Mouse (Mus musculus) heart, embryonic 16.5 days (tissue): Measurements from ENCODE around the gene Rxfp2. TPM values are rescaled to one million over a fixed set of nuclear protein-coding genes. Genes with fewer than 3 reads are reported as not detected.

Source experiments
- ATAC-seq: fragments of 200-750 bp; cut with Nextera tagmentation; replicated peaks from 2 replicates; pipeline ENCODE4 v1.8.0; 2017; ENCODE audit warnings: moderate number of reproducible peaks; ENCODE audit not compliant: insufficient read depth, low FRiP score; ENCODE audit errors: extremely low read depth
- H3K27ac ChIP-seq: fragments of 300-500 bp; sonication (generic); 2 replicates; pipeline ENCODE4 v1.5.1; 2014; ENCODE audit warnings: mild to moderate bottlenecking, low read length, control low read depth, moderate library complexity
- H3K27me3 ChIP-seq: fragments of 300-500 bp; sonication (generic); 2 replicates; pipeline ENCODE4 v1.6.1; 2014; ENCODE audit warnings: low read length, mixed read lengths; ENCODE audit not compliant: control insufficient read depth, insufficient read depth
- H3K36me3 ChIP-seq: fragments of 300-500 bp; sonication (generic); 2 replicates; pipeline ENCODE4 v1.6.1; 2014; ENCODE audit not compliant: control insufficient read depth, insufficient read depth
- H3K4me1 ChIP-seq: fragments of 300-500 bp; sonication (generic); 2 replicates; pipeline ENCODE4 v1.6.1; 2014; ENCODE audit warnings: low read length, mixed read lengths; ENCODE audit not compliant: control insufficient read depth, insufficient read depth
- H3K4me2 ChIP-seq: fragments of 300-500 bp; sonication (generic); 2 replicates; pipeline ENCODE4 v1.6.1; 2014; ENCODE audit warnings: low read depth, mild to moderate bottlenecking, control low read depth, low read length
- H3K4me3 ChIP-seq: fragments of 300-500 bp; sonication (generic); 2 replicates; pipeline ENCODE4 v1.5.1; 2014; ENCODE audit warnings: mild to moderate bottlenecking, control low read depth, low read length
- H3K9ac ChIP-seq: fragments of 300-500 bp; sonication (generic); 2 replicates; pipeline ENCODE4 v1.6.1; 2014; ENCODE audit warnings: low read length, control low read depth
- H3K9me3 ChIP-seq: fragments of 300-500 bp; sonication (generic); replicated peaks from 2 replicates; pipeline ENCODE4 v1.6.1; 2016; ENCODE audit warnings: low read length; ENCODE audit not compliant: control insufficient read depth
- WGBS: fragments of 180-500 bp; shearing (Covaris S2); extraction: QIAGEN DNeasy Blood & Tissue Kit; methylation state at CpG from one replicate; pipeline ENCODE4 v1.1.7; 2014; 5-methylcytosine and 5-hydroxymethylcytosine counted together
- polyA plus RNA-seq: library from polyadenylated mRNA; unstranded; fragments of >200 nt; fragmentation: Nextera tagmentation; extraction: Ambion mirVana; gene quantifications from 2 replicates; pipeline ENCODE4 v1.2.1, GENCODE M21; 2015

Gene Rxfp2
- 0.21 and 0.22 TPM in 2 replicates for polyA plus RNA-seq

DNA sequence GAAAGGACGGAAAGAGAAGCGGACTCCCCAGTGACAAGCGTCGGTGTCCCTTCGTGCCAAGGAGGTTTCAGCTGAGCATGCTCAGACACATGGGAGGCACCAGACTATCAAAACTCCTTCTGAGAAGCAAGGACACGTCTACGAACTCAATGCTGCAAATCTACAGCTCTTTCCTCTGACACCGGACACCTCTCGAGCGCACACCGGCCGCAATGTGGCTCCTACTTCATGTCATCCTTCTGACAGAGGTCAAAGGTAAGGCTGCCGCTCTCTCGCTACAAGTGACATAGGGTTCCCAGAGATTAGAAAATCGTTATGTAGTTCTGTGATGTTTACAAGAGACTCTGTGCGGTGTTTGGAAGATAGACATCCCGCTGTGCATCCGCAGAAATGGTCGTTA lies at the start of gene Rxfp2:
TSS of gene Rxfp2 (plus strand) at position 20 of the 400 bp plus-strand sequence.
- no peak within 1 kb of the TSS for H3K9ac ChIP-seq
- H3K27me3 ChIP-seq, result no peaks in the 10 kb centered on the region; the same call in 1 of the 2 replicates
- no peak within 1 kb of the TSS for H3K4me2 ChIP-seq
- no peaks in the 10 kb centered on the region for H3K4me1 ChIP-seq
- ATAC-seq, result no peak
- no peak within 1 kb of the TSS for H3K4me3 ChIP-seq
- no peak within 1 kb of the TSS for H3K27ac ChIP-seq
- H3K9me3 ChIP-seq, result no peaks in the 10 kb centered on the region
- 66% methylated on average over 19 of the region's 19 CpGs for WGBS
- no peaks in the 10 kb centered on the region for H3K36me3 ChIP-seq

DNA sequence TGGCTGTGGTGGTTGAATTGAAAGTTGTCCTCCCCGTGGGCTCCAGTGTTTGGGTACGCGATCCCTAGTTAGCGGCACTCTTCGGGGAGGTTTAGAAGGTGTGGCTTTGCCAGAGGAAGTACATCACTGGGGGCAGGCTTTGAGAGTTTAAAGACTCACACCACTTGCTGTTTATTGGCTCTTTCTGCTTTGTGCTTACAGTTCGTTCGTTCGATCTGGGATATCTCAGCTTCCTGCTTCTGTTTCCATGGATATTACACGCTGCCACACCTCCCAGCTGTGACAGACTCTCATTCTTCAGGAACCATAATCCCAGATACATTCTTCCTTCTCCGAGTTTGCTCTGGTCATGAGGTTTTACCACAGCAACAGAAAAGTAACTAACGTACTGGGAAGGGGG lies 48.2 kb upstream of the Rxfp2 start:
- Histone ChIP-seq H3K4me2 (no peak overlapping the region), H3K27ac (no peak overlapping the region), H3K4me3 (no peak overlapping the region), H3K36me3 (no peaks in the 10 kb centered on the region), H3K27me3 (no peaks in the 10 kb centered on the region), H3K9me3 (0 out of 2 replicates have a peak, but pooled peaks cover 2% of the 10 kb centered on the region), H3K4me1 (no peaks in the 10 kb centered on the region), H3K9ac (no peak overlapping the region)
- no peak for ATAC-seq
- 87% methylated on average over 11 of the region's 11 CpGs for WGBS

DNA sequence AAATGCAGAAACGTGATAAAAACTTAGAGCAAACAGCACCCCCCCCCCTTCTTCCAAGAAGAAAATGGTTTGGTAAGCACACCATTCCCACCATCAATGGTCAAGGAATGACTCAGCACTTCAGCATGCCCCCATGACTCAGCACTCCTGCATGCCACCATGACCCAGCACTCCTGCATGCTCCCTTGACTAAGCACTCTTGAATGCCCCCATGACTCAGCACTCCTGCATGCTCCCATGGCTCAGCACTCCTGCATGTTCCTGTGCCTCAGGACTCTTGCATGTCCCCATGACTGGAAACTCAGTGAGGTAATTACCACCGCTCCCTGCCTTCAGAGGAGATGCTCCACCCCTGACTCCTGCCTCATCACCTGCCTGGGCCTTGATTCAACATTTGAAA lies 41.4 kb upstream of the Rxfp2 start:
- Histone ChIP-seq H3K27me3 (no peaks in the 10 kb centered on the region), H3K9me3 (0 out of 2 replicates have a peak, but pooled peaks cover 2% of the 10 kb centered on the region), H3K4me1 (no peaks in the 10 kb centered on the region), H3K9ac (no peak overlapping the region), H3K27ac (no peak overlapping the region), H3K4me3 (no peak overlapping the region), H3K36me3 (no peaks in the 10 kb centered on the region), H3K4me2 (no peak overlapping the region)
- 76% methylated on average over 2 of the region's 2 CpGs for WGBS
- no peak for ATAC-seq

DNA sequence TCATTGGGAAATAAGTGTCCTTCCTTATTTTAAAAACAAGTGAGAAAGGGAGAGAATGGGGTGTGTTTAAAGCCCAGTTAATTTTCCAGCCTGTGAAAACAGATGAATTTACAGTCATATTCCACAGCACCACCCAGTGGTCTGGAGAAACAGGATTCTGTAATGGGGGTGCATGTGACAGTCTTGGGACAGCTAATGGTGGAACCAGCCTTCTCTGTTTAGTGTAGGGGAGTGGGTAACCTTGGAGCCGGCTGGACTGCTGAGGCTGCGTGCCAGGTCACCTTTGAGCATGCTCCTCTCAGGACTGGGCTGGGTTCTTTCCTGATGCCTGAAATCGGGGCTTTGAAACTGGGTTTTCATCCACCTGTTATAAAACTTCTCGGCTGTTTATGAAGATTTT lies 34.9 kb upstream of the Rxfp2 start:
- no peaks in the 10 kb centered on the region for H3K4me1 ChIP-seq
- no peaks in the 10 kb centered on the region for H3K36me3 ChIP-seq
- H3K27me3 ChIP-seq, result no peaks in the 10 kb centered on the region
- WGBS, result 64% methylated on average over 4 of the region's 4 CpGs
- no peak overlapping the region for H3K4me3 ChIP-seq
- H3K9ac ChIP-seq, result no peak overlapping the region
- no peaks in the 10 kb centered on the region for H3K9me3 ChIP-seq
- no peak overlapping the region for H3K4me2 ChIP-seq
- H3K27ac ChIP-seq, result no peak overlapping the region
- no peak for ATAC-seq

DNA sequence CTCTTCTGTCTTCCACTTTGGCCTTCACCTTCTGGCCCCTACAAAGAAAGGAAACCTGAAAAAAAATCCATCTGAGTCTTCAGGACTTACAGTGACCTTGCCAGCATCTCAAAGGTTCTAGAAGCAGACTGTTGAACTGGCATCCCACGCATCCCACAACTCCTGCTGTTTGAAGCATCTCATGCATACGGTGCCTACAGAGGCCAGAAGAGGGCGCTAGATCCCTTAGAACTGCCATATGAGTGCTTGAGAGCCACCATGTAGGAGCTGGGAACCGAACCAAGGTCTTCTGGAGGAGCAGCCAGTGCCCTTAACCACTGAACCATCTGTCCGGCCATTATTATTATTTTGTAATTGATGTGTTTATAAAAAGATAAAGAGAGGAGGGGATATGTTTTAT lies 23.9 kb upstream of the Rxfp2 start:
- WGBS, result 73% methylated on average over 5 of the region's 5 CpGs
- H3K9ac ChIP-seq, result no peak overlapping the region
- H3K36me3 ChIP-seq, result no peaks in the 10 kb centered on the region
- ATAC-seq, result no peak
- no peaks in the 10 kb centered on the region for H3K4me1 ChIP-seq
- H3K4me2 ChIP-seq, result no peak overlapping the region
- H3K9me3 ChIP-seq, result peaks cover 8% of the 10 kb centered on the region; the same call in 1 of the 2 replicates
- no peak overlapping the region for H3K4me3 ChIP-seq
- no peaks in the 10 kb centered on the region for H3K27me3 ChIP-seq
- H3K27ac ChIP-seq, result no peak overlapping the region

DNA sequence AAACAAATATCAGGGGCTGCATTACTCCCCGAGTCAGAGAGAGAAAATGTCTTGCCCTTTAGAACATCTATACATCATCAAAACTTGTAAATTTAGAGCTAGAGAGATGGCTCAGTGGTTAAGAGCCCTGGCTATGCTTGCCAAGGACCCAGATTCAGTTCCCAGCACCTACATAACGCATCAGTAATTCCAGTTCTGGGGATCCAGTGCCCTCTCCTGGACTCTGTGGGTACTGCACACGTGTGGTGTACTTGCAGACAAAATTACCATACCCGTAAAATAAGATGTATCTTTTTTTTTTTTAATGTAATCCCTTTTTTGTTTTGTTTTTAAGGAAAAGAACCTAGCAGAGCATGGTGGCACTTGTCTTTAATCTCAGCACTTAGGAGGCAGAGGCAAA lies 21.9 kb upstream of the Rxfp2 start:
- no peaks in the 10 kb centered on the region for H3K36me3 ChIP-seq
- ATAC-seq, result no peak
- peaks cover 8% of the 10 kb centered on the region; the same call in 1 of the 2 replicates for H3K9me3 ChIP-seq
- H3K4me1 ChIP-seq, result no peaks in the 10 kb centered on the region
- H3K27me3 ChIP-seq, result no peaks in the 10 kb centered on the region
- no peak overlapping the region for H3K27ac ChIP-seq
- no peak overlapping the region for H3K4me3 ChIP-seq
- H3K9ac ChIP-seq, result no peak overlapping the region
- H3K4me2 ChIP-seq, result no peak overlapping the region
- WGBS, result 90% methylated on average over 4 of the region's 4 CpGs

DNA sequence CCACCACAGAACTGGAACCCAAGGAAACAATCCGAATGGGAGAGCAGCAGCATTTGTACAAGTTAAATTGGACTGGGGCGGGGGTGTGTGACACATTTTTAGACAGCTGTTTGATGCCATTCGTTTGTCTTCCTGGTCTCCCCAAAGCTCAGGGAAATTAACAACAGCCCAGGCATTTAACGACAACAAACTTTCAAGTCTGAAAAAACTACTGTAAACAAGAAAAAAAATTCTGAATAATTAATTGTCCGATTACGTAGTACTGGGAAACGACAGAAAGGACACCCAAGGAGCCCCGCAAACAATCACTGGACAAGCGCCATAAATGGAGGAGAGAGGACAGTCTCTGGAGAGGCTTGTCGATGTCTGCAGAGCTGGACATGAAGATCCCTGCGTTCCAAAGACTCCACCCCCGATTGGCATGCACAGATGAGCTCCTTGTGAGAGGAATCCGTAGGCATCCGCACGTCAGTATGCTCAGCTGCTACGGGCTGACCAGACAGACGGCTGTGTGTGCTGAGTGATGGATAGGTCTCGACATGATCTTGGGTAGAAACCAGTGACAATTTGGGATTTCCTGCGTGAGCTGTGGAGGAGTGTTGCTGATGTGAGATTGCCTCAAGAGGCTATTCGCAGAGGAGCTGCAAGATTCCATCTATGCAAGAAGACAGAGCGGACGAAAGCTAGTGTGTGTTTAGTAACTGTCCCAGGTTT lies 21.0 kb upstream of the Rxfp2 start:
- peak overlapping the region; percentile 2; the same call in 1 of the 2 replicates for H3K4me2 ChIP-seq
- no peaks in the 10 kb centered on the region for H3K27me3 ChIP-seq
- no peak overlapping the region for H3K4me3 ChIP-seq
- H3K4me1 ChIP-seq, result no peaks in the 10 kb centered on the region
- H3K36me3 ChIP-seq, result no peaks in the 10 kb centered on the region
- H3K9me3 ChIP-seq, result peaks cover 8% of the 10 kb centered on the region; the same call in 1 of the 2 replicates
- no peak overlapping the region for H3K27ac ChIP-seq
- no peak overlapping the region for H3K9ac ChIP-seq
- WGBS, result 67% methylated on average over 22 of the region's 22 CpGs
- no peak for ATAC-seq

DNA sequence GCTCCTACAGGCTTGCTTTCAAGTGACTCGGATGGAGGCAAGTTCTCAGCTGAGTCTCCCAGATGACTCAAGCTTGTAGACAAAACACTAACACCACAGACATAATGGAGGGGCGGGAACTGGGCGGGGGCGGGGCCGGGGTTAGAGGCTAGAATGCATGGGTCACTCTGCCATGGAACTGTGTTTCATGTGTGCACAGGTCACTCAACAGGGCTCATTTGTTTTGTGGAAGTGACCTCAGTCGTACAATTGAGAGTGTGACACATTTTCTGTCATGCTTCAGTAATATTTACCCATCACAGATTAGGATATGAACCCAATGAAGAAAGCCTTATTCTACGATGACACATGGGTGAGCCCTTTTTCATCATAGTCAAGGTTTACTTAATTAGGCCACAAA lies 20.2 kb upstream of the Rxfp2 start:
- 74% methylated on average over 7 of the region's 7 CpGs for WGBS
- Histone ChIP-seq H3K4me3 (no peak overlapping the region), H3K9me3 (peaks cover 8% of the 10 kb centered on the region; the same call in 1 of the 2 replicates), H3K27ac (no peak overlapping the region), H3K27me3 (no peaks in the 10 kb centered on the region), H3K9ac (no peak overlapping the region), H3K4me1 (no peaks in the 10 kb centered on the region), H3K36me3 (no peaks in the 10 kb centered on the region), H3K4me2 (no peak overlapping the region)
- ATAC-seq, result no peak

DNA sequence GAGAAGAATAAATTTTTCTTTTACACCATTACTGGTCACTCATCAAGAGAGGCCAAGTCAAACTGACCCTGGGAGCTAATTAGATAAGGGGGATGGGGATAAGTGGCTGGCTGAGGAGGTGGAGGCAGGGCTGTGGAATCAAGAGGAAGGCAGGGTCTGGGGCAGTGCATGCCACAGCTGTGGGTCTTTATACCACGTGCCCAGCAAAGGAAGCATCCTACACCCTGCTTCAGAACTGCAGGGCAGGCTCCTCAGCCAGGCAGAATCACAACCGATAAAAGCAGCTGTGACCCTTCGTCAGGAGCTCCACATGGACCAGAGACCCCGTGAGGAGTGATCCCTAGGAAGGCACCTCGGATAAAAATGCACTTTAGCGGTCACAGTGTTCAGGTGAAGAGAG lies 13.1 kb upstream of the Rxfp2 start:
- Histone ChIP-seq H3K4me3 (no peak overlapping the region), H3K27me3 (no peaks in the 10 kb centered on the region), H3K4me1 (no peaks in the 10 kb centered on the region), H3K4me2 (no peak overlapping the region), H3K36me3 (no peaks in the 10 kb centered on the region), H3K27ac (no peak overlapping the region), H3K9ac (no peak overlapping the region), H3K9me3 (no peaks in the 10 kb centered on the region)
- ATAC-seq, result no peak
- 29% methylated on average over 6 of the region's 6 CpGs for WGBS
